9 mouse cellular contexts compared by ENCODE assay signal in genomic region chr2:51144380-51145120, GRCm38 (mm10). TPM values are rescaled to one million over a fixed set of nuclear protein-coding genes. Genes with fewer than 3 reads are reported as not detected.
DNase-seq lines count a peak whose midpoint lies in the region; ATAC-seq and TF ChIP-seq lines count a peak whose summit lies in the region.
"Had no signal": no experiment of that assay in that cellular context is flagged by ENCODE, and none has a peak within 500 bp of the region (broad histone marks: within the 10 kb centered on the region; RNA-seq: fewer than 3 reads in every experiment).

No protein-coding gene starts in this region.

- H3K4me2 ChIP-seq in heart, postnatal 0 days (ENCODE audit: low read depth, low read length): peak overlapping the region; percentile 32
- peak overlapping the region; percentile 29 for H3K4me2 ChIP-seq in liver, embryonic 15.5 days

- H3K27ac ChIP-seq in heart, postnatal 0 days (ENCODE audit: low read depth): no peak overlapping the region; the same call in 1 of the 2 replicates
- H3K27ac ChIP-seq in liver, embryonic 15.5 days (replicated peaks): no peak overlapping the region

- no peak for ATAC-seq in heart, postnatal 0 days (ENCODE audit: insufficient read depth, low read depth)
- no peak for ATAC-seq in liver, embryonic 15.5 days (ENCODE audit: insufficient read depth)
- ATAC-seq in megakaryocyte, adult 5-6 weeks (ENCODE audit: poor library complexity, severe bottlenecking): no peak

- intact Hi-C loops in gastrocnemius, postnatal 14 days (cut with DNase I; ENCODE audit: low total_unique reads): no loop called here

- H3K27me3 ChIP-seq in heart, postnatal 0 days (ENCODE audit: control insufficient read depth, insufficient read depth, low read length): no peaks in the 10 kb centered on the region
- H3K27me3 ChIP-seq in liver, embryonic 15.5 days: peaks cover 34% of the 10 kb centered on the region

- no peak overlapping the region for H3K4me3 ChIP-seq in heart, postnatal 0 days (ENCODE audit: low read depth, low read length)
- H3K4me3 ChIP-seq in liver, embryonic 15.5 days (replicated peaks): no peak overlapping the region
- H3K4me3 ChIP-seq: megakaryocyte, embryonic 14.5 days had no signal

- DNase-seq in gastrocnemius, postnatal 10 days: peak; percentile 35
- DNase-seq in gastrocnemius, postnatal 14 days: no peak
- peak; percentile 41 for DNase-seq in adrenal gland, postnatal 25 days
- DNase-seq in heart, postnatal 0 days (ENCODE audit: low spot score): no peak
- no peak for DNase-seq in frontal cortex, postnatal 25 days (ENCODE audit: low spot score in 2 of 2)
- no peak for DNase-seq in layer of hippocampus, postnatal 14 days (ENCODE audit: low spot score in 2 of 2)

- H3K9me3 ChIP-seq in heart, postnatal 0 days (replicated peaks; ENCODE audit: control insufficient read depth, low read length): no peaks in the 10 kb centered on the region
- H3K9me3 ChIP-seq in liver, embryonic 15.5 days (replicated peaks): no peaks in the 10 kb centered on the region
- H3K9me3 ChIP-seq: megakaryocyte, embryonic 14.5 days had no signal

- WGBS in heart, postnatal 0 days: 57% methylated on average over 6 of the region's 6 CpGs
- 24% methylated on average over 6 of the region's 6 CpGs for WGBS in liver, embryonic 15.5 days (ENCODE audit: insufficient replicate concordance)

- TF ChIP-seq CTCF in heart, postnatal 0 days (IDR thresholded peaks at IDR 0.05; ENCODE audit: low read depth): no peak

- H3K4me1 ChIP-seq in heart, postnatal 0 days (ENCODE audit: control insufficient read depth, insufficient read depth): peaks cover 61% of the 10 kb centered on the region
- H3K4me1 ChIP-seq in liver, embryonic 15.5 days (replicated peaks): no peaks in the 10 kb centered on the region; the same call in 1 of the 2 replicates

- no peaks in the 10 kb centered on the region for H3K36me3 ChIP-seq in heart, postnatal 0 days (replicated peaks; ENCODE audit: control insufficient read depth, insufficient read depth, low read length)
- H3K36me3 ChIP-seq in liver, embryonic 15.5 days (replicated peaks): no peaks in the 10 kb centered on the region

- no peak for TF ChIP-seq EP300 in heart, postnatal 0 days (IDR thresholded peaks at IDR 0.05; ENCODE audit: low read depth)

- no peak overlapping the region for H3K9ac ChIP-seq in heart, postnatal 0 days (replicated peaks; ENCODE audit: low read depth, low read length)
- H3K9ac ChIP-seq in liver, embryonic 15.5 days: no peak overlapping the region

RNA-seq across cellular contexts. Expression of gene Rnd3, which starts 4.4 kb away (rescaled TPM):
- total RNA-seq in gastrocnemius, postnatal 10 days (2021): 10 to 100 TPM; 17.8 to 23.4 TPM
- total RNA-seq in gastrocnemius, postnatal 14 days (2021): 10 to 100 TPM in 1 of 2 experiments, 1 to 10 TPM in 1; 9.9 to 14.0 TPM
- total RNA-seq in adrenal gland, postnatal 25 days (2021): 51.3 and 52.9 TPM in 2 replicates
- 12.9 and 15.8 TPM in 2 replicates for total RNA-seq in heart, postnatal 0 days (2014; rRNA removed; ENCODE audit: low replicate concordance)
- polyA plus RNA-seq in heart, postnatal 0 days (2015; fragmentation: Nextera tagmentation; extraction: Ambion mirVana): 19.4 and 20.3 TPM in 2 replicates
- polyA plus RNA-seq in liver, embryonic 15.5 days (2015; fragmentation: Nextera tagmentation; extraction: Ambion mirVana): 11.7 and 12.9 TPM in 2 replicates
- 10 to 100 TPM; 15.8 to 16.1 TPM for total RNA-seq in layer of hippocampus, postnatal 14 days (2021)
- total RNA-seq in megakaryocyte, adult 5-6 weeks (2015): 60.3 and 62.9 TPM in 2 replicates
- total RNA-seq in megakaryocyte, adult 5-6 weeks (2017): 124 and 129 TPM in 2 replicates

Comparison
In these comparisons a context has a peak if more than half of its experiments do, and no peak if none do; other contexts are left out.
1. DNase-seq: peak in gastrocnemius, postnatal 10 days (single experiment) and adrenal gland, postnatal 25 days (single experiment); none in gastrocnemius, postnatal 14 days (single experiment), heart, postnatal 0 days (single experiment), frontal cortex, postnatal 25 days (0 of 2) and layer of hippocampus, postnatal 14 days (0 of 2).